Mouse (Mus musculus) spleen, adult 18-20 months (tissue): ENCODE data around the gene Dnajc15.

Source experiments
- DNase-seq, 2 experiments: peaks; one replicate each; pipeline ENCODE4 v3.0.0; 2022; ENCODE audit warnings: mixed read lengths in 2 of 2

The Dnajc15 gene

GRCm38 (mm10) chr14:77859894-77860293 lies 15.0 kb downstream of the Dnajc15 start:
- DNase-seq: no peak

GRCm38 (mm10) chr14:77853951-77854350 lies 21.0 kb downstream of the Dnajc15 start:
- no peak for DNase-seq

- no peak for DNase-seq
These were observed 25.1 kb downstream of the Dnajc15 start for GRCm38 (mm10) chr14:77849852-77850251.

- DNase-seq: no peak
These were observed 26.6 kb downstream of the Dnajc15 start for GRCm38 (mm10) chr14:77848349-77848748.

- DNase-seq: no peak
These were observed 28.7 kb downstream of the Dnajc15 start for GRCm38 (mm10) chr14:77846206-77846605.

- no peak for DNase-seq
These were observed 29.4 kb downstream of the Dnajc15 start for GRCm38 (mm10) chr14:77845479-77845878.

GRCm38 (mm10) chr14:77840574-77840973 lies 34.4 kb downstream of the Dnajc15 start:
- no peak for DNase-seq

- no peak for DNase-seq
These were observed 34.8 kb downstream of the Dnajc15 start for GRCm38 (mm10) chr14:77840078-77840477.

GRCm38 (mm10) chr14:77836794-77837193 lies 38.1 kb downstream of the Dnajc15 start:
- DNase-seq: no peak

- DNase-seq: no peak
These were observed 42.6 kb downstream of the Dnajc15 start for GRCm38 (mm10) chr14:77832359-77832758.

- no peak for DNase-seq
These were observed 43.0 kb downstream of the Dnajc15 start for GRCm38 (mm10) chr14:77831936-77832335.

GRCm38 (mm10) chr14:77829673-77830072 lies 45.3 kb downstream of the Dnajc15 start:
- no peak for DNase-seq

GRCm38 (mm10) chr14:77825891-77826290 lies 49.0 kb downstream of the Dnajc15 start:
- no peak for DNase-seq

GRCm38 (mm10) chr14:77825121-77825520 lies 49.8 kb downstream of the Dnajc15 start:
- no peak for DNase-seq

GRCm38 (mm10) chr14:77819841-77820240 lies 55.1 kb downstream of the Dnajc15 start:
- DNase-seq: no peak

GRCm38 (mm10) chr14:77817561-77817960 lies 57.4 kb downstream of the Dnajc15 start:
- no peak for DNase-seq

- no peak for DNase-seq
These were observed 60.0 kb downstream of the Dnajc15 start for GRCm38 (mm10) chr14:77814935-77815334.

- DNase-seq: no peak
These were observed 62.0 kb downstream of the Dnajc15 start for GRCm38 (mm10) chr14:77812890-77813289.

GRCm38 (mm10) chr14:77811466-77811865 lies 63.5 kb downstream of the Dnajc15 start:
- DNase-seq: no peak

- DNase-seq: no peak
These were observed 67.1 kb downstream of the Dnajc15 start for GRCm38 (mm10) chr14:77807836-77808235.

- DNase-seq: no peak
These were observed 68.6 kb downstream of the Dnajc15 start for GRCm38 (mm10) chr14:77806345-77806744.

GRCm38 (mm10) chr14:77802268-77802630 lies 72.7 kb downstream of the Dnajc15 start:
- no peak for DNase-seq

- no peak for DNase-seq
These were observed 73.2 kb downstream of the Dnajc15 start for GRCm38 (mm10) chr14:77801571-77802267.

- DNase-seq: no peak
These were observed 78.4 kb downstream of the Dnajc15 start for GRCm38 (mm10) chr14:77796506-77796905.

GRCm38 (mm10) chr14:77795240-77795639 lies 79.7 kb downstream of the Dnajc15 start:
- DNase-seq: no peak
